Mouse (Mus musculus): ENCODE data around the gene Ugt1a6b.
"Not testable (repeated sequence)": the region's sequence is repeated elsewhere in the genome, so short reads cannot be mapped to it uniquely, and the experiment has no call there.

Gene Ugt1a6b

DNA sequence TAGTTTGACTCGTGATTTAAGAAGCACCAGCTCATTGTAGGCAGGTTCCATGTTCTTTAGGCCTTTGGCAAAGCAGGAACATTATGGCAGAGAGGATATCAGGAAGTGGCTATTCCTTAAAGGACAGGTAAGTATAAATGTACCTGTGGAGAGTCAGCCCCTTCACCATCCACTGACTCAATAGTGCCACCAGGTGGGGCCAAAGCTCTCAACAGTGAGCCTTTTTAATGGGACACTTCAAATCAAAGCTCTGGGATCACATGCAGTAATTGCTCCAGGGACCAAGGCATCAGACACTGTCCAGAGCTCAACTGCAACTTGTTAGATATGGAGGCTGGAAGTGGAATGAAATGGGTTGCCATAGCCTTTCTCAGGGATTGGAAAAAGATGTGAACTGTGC, 18.5 kb downstream of the Ugt1a6b start:
- peak; percentile 54 for DNase-seq (ENCODE audit: low spot score)

DNA sequence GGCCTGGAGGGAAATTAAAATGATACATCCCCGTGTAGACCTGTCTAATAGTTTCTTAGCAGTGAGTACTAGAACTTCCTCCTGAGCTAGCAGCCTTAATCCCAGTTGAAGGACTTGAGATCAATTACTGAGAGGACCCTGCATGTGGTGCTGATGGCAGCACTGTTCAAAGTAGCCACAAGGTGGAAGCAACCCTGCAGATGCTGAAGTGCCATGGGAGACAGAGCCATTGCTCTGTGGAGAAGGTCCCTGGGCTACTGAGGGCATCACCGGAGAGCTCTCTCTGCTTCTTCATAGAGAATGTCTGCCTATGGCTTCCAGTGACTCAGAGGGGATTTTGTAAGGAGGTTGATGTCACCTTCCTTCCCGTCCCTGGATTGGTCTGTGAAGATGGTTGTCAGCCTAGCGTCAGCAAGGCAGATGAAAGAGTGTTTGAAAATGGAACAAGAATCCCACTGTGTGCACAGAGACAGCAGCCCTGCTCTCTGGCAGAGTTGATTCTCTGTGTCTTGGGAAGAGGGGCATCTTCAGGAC, 22.8 kb downstream of the Ugt1a6b start:
- not testable (repeated sequence) for DNase-seq (ENCODE audit: low spot score)

DNA sequence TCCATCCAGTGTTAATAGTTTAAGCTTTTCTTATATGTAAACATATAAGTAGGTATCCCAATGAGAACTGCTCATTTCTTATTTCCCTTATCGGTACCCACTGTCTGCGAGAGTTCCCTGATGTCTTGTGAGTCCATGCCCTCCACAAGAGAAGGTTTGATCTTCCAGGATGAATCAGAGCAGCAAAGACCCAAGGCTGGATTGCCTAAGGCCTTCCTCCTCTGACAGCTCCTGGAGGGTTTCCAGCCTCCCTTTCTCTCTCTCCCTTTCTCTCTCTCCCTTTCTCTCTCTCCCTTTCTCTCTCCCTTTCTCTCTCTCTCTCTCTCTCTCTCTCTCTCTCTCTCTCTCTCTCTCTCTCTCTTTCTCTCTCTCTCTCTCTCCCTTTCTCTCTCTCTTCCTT, 26.0 kb downstream of the Ugt1a6b start:
- DNase-seq (ENCODE audit: low spot score), result peak; percentile 59

DNA sequence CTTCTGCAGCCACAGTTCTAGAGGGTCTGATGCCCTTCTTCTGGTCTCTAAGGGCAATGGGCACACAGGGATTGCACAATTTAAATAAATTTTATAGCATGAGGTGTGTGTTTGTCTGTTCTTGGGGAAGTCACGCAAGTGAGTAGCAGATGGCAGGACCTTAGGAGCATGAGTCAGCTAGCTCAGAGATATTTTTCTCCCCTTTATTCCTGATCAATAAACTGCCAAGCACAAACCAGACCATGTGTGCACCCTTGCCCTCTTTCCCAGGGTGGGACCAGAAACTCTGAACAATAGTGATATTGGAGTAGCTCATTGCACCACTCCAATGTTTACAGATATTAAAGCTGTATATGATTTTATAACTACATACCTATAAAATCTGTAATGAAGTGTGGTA, 27.2 kb downstream of the Ugt1a6b start:
- DNase-seq (ENCODE audit: low spot score), result peak; percentile 30

DNA sequence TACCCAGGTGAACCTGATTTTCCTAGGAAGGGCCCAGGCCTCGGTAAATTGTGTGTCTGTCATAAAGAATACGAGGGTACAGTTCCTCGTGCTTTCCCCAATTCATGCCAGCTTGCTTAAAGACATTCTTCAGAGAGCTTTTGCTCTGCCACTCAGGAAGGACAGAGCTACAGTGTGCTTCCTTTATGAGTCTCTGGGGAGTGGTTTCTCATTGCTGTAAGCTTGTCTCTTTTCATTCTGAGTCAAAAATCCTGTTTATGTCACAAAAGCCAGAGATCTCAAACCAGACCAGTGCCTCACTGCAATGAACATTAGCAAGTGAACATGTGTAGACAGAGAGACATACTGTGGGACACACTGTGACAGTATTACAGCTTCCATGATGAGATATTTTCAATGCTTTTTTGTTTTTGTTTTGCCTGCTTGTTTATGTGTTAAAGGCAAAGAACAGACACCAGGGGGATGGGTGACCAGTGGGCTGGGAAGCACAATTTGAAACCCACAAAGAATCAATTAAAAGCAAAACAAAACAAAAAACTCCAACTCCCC, 30.9 kb downstream of the Ugt1a6b start:
- no peak for DNase-seq (ENCODE audit: low spot score)

DNA sequence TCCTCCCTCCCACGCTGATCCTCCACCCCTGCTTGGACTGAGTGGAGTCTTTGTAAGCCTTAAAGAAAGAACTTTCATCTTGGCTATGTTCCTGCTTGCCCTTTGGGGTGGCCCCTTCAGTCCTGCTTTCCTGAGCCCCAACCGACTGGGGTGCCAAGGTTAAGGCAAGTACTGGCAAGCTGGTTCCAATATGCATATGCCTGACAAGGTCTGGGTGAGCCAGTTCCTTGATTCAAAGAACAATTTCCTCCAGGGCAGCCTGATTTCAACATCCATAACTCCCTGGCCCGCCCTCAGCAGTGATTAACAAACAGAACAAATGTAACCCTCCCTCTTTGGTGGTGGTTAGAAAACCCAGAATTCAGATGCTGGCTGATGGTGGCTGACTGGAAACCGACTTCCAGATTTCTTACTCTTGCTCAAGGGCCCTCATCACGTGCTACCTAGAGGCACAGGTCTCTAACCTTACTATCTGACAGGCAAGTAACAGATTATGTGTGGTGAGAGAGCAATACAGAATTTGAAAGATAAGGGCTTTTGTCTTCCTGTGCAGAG, 31.5 kb downstream of the Ugt1a6b start, which contains the start of gene Ugt1a6a:
Gene Ugt1a6a (plus strand): TSS at position 353 of the 555 bp plus-strand sequence.
- DNase-seq (ENCODE audit: low spot score), result peak; percentile 86

DNA sequence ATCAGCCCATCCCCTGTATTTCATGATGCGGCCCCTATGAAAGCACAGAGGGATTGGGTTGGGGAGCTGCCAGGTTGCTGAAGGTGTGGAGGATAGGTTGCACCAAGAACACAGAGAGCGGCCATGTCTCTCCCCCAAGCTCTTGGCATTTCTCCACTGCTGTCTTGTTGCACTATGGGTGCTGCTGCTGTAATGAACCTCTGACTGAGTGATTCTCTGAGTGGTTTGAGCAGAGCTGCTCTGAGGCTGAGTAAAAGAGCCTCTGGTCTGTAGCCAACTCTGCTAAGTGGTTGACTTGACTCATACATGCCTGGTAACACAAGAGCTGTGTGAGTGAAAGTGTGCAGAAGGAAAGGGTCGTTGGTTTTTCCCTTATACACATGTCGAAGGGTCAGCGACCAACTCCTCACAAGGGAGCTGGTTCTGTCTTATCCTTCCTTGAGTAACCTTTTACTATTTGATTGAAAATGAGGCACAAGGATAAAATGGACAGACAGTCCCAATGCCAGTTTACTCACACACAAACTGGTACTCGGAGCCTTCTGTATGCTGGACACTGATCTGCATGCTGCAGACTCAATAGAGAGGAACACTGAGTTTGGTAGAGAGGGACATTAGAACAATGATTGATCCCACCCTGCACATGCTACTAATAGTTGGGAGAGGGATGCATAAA, 32.3 kb downstream of the Ugt1a6b start:
- DNase-seq (ENCODE audit: low spot score), result peak; percentile 78

DNA sequence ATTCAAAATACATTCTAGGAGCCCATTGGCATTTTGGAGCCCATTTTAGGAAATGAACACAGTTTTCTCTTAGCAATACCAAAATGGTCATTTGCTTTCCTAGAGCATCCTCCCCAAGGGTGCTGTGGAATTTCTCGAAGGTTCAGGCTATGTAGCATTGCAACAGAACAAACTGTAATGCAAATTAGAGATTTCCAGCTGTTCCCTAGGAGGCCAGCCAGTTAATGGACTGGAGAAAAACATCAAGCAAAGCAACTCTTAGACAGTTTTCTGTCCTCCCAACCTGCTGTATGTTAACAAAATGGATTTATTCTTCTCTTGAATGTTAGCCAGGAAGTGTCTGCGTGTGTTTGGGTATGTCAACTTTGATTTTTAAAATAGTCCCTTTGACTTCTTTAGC, 33.6 kb downstream of the Ugt1a6b start:
- DNase-seq (ENCODE audit: low spot score), result peak; percentile 77

DNA sequence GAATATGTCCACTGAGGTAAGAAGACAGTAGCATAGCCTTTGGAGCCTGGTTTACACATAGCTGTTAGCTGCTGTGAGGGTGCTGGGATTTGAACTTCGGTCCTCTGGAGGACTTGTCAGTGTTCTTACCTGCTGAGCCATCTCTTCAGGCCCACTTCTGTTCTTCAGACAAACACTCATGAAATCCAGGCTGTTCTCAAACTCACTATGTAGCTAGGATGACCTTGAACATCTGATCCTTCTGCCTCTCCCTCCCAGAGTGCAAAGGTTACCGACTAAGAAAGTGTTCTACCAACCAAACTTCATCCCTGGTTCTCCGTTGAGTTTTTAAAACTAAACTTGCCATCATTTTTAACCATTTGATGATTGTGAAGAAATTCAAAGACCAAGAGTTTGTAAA, 34.2 kb downstream of the Ugt1a6b start:
- DNase-seq (ENCODE audit: low spot score), result no peak

DNA sequence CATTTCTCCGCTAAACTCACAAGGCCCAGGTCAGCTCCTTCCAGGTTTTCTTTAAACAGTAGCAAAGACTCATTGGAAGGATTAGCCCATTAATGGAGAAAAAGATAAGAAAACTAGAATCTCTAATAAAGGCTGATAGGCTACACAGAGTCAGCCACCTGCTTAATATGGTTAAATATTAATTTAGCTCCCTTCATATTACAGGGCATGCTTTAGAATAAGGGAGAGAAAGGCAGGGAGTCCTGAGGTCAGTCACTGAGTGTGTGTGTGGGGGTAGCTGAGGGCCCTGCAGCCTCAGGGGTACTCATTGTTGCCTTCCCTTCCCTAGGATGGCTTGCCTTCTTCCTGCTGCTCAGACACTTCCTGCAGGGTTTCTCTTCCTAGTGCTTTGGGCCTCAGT, 35.1 kb downstream of the Ugt1a6b start:
- DNase-seq (ENCODE audit: low spot score), result no peak

DNA sequence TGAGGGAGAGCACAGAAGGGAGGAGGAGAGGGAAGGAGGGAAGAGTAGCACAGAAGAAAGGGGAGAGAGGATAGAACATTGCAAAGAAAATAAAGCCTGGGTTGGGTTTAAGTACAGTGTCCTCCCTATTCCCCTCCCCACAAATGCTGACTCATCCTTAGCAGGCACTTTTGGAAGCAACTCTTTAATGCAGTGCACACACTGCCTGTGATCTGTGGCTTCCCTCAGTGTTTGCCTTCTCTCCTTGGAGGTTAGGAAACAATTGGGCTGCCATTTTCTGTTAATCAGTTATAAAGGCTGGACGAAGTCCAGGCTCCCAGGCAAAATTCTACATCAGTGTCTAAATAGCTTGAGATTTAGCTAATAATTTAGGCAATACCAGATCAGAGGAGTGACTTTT, 37.4 kb downstream of the Ugt1a6b start:
- DNase-seq (ENCODE audit: low spot score), result peak; percentile 56

DNA sequence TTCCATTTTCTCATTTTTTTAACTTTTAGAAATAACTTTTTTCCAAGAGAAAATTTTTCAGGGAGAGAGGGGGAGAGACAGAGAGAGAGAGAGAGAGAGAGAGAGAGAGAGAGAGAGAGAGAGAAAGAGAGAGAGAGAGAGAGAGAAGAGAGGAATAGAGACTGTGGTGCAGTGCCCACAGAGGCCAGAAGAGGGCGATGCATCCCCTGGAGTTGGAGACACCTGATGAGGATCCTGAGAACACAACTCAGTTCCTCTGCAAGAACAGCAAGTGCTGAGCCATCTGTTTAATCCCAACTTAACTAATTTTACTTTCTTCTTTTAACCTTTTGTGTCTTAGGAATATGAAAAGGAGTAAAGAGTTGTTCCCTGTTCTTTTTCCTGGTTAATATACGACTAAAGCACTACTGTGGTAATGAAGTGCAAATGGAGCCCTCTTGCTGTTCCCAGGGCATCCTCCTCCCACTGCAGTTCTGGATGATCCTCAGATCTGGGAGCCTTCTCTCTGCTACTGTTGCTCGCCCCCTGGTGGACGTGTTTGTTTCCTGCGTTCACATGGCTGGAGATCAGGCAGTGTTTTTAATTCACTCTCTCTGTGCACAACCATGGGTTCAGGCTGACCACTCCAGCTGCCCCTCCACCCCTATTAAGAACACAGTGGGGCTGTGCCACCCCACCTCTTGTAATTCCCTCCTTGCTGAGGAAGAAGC, 41.1 kb downstream of the Ugt1a6b start:
- DNase-seq (ENCODE audit: low spot score), result not testable (repeated sequence)

DNA sequence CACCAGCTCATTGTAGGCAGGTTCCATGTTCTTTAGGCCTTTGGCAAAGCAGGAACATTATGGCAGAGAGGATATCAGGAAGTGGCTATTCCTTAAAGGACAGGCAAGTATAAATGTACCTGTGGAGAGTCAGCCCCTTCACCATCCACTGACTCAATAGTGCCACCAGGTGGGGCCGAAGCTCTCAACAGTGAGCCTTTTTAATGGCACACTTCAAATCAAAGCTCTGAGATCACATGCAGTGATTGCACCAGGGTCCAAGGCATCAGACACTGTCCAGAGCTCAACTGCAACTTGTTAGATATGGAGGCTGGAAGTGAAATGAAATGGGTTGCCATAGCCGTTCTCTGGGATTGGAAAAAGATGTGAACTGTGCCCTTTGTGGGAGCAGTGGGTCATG, 42.2 kb downstream of the Ugt1a6b start:
- peak; percentile 63 for DNase-seq (ENCODE audit: low spot score)

DNA sequence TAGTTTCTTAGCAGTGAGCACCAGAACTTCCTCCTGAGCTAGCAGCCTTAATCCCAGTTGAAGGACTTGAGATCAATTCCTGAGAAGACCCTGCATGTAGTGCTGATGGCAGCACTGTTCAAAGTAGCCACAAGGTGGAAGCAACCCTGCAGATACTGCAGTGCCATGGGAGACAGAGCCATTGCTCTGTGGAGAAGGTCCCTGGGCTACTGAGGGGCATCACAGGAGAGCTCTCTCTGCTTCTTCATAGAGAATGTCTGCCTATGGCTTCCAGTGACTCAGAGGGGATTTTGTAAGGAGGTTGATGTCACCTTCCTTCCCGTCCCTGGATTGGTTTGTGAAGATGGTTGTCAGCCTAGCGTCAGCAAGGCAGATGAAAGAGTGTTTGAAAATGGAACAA, 47.1 kb downstream of the Ugt1a6b start:
- not testable (repeated sequence) for DNase-seq (ENCODE audit: low spot score)

DNA sequence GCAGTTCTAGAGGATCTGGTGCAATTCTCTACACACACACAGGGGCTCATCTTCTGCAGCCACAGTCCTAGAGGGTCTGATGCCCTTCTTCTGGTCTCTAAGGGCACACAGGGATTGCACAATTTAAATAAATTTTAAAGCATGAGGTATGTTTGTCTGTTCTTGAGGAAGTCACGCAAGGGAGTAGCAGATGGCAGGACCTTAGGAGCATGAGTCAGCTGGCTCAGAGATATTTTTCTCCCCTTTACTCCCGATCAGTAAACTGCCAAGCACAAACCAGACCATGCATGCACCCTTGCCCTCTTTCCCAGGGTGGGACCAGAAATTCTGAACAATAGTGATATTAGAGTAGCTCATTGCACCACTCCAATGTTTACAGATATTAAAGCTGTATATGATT, 55.4 kb downstream of the Ugt1a6b start:
- DNase-seq (ENCODE audit: low spot score), result peak; percentile 84

DNA sequence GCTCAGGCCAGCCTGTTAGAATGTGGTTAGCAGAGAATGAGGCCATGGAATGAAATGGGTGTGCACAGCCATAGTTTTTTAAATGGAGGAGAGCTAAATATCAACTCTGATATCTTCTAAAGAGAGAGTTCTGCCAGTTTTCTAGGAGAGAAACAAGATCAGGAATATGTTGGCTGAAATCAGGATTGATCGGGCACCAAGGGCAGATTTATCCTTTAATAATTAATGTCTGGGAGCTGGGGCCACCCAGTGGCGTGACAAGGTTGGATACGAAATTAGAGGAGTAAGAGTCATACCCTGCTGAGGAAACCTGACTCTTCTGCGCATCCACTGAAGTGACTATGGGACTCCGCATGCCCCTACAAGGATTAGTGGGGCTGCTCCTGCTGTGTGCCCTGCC, 62.7 kb downstream of the Ugt1a6b start, which contains the start of gene Ugt1a5:
Gene Ugt1a5 (plus strand): TSS at position 302 of the 400 bp plus-strand sequence.
- DNase-seq (ENCODE audit: low spot score), result no peak

DNA sequence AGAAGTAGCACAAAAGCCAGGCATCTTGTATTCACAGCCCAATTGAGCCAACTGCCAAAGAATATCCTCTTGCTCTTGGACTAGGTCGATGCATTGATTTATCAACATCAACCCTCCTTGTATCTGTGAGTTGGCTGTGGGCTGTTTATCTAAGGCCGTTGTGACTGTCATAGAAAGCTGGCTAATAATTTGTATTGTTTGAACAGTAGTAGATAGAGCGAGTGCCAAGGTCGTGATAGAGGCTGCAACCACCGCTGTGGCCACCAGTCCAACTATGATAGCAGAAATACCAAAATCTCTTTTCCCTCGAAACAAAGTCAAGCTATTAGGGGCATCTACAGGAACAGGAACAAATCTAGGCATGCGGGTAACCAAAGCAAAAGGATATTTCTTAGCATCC, 69.1 kb downstream of the Ugt1a6b start:
- DNase-seq (ENCODE audit: low spot score), result not testable (repeated sequence)

DNA sequence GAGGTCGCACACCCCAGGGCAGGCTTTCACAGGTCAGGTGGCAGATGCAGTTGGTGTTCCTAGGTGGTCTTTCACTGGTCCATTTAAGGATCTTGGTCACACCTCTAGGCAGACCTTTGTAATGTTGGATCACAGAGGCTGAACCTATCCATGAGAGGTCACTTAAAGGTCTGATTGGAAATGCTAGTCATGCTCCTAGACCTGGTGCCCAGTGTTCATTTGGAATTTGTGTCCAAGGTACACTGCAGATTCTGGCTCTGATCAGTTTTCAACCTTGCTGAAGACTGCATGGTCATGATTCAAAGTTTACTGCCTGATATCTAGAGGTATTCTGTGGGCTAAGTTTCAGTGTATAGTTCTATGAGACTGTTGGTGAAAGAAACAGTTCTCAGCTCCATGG, 76.6 kb downstream of the Ugt1a6b start:
- no peak for DNase-seq (ENCODE audit: low spot score)

DNA sequence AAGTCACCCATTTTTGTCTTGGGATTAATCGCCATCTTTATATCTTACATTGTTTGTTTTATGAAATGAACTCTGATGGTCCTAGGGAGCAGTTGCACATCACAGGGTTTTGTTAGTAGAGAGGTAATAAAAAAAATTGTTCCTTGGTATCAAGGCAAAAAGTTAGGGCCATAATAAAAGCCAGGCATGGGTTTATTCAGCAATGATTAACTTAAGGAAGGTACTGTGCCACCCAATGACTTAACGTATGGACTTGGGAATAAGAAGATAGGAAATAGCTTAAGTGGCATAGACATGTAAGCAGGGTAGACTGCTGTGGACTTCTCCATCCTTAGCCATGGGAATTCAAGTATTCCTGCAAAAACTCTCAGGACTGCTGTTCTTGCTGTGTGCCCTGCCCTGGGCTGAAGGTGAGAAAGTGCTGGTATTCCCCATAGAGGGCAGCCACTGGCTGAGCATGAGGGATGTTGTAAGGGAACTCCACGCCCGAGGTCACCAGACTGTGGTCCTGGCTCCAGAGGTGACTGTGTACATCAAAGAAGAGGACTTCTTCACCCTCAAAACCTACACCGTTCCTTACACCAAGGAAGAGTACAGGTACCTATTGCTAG, 83.4 kb downstream of the Ugt1a6b start:
- DNase-seq (ENCODE audit: low spot score), result no peak

DNA sequence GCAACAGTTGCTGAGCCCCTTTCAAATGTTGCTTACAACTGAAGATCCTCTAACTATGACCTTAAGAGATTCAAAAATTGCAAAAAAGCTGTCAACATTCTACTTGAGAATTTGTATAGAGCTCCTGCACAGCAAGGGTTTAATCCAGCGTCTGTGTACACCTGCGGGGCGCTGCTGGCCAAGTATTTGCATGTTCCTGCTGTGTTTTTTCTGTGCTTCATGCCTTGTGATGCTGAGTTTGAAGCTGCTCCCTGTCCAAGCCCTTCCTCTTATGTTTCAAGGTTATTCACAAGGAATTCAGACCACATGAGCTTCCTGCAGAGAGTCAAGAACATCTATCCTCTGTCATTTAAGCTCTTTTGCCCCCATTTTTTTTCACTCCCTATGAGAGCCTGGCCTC, 89.1 kb downstream of the Ugt1a6b start:
- no peak for DNase-seq (ENCODE audit: low spot score)

DNA sequence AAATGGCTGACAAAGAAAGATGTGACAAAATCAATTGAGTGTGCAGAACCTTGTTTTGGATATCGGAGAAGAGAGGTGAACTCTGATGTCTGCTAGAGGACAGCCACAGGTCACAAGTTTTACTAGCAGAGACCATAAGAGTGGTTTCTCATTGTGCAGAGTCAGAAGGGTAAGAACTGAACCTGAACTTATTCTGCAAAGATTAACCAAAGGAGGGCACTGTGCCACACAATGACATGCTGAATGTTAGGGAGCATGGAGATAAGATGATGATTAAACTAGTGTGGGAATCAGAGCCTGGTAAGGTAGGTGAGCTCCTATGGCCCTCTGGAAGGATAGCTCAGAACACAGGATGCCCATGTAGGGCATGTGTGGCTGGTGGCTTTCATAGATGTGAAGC, 92.6 kb downstream of the Ugt1a6b start:
- no peak for DNase-seq (ENCODE audit: low spot score)

DNA sequence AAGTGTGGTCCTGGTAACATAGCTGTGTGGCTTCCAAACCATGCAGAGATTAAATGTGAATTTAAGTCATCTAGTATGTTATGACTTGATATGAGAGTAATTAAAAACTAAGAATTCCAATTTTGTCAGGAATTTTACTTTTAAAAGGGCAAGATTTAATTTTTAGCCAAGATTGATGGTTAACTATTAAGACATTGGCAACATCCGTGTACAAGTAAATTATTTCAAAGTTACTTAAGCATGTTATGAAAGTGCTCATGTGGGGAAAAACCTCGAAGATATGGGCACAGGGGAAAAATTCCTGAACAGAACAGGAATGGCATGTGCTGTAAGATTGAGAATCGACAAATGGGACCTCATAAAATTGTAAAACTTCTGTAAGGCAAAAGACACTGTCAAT, 94.4 kb downstream of the Ugt1a6b start:
- DNase-seq (ENCODE audit: low spot score), result no peak
